Mouse (Mus musculus) neural tube, embryonic 13.5 days (tissue): Measurements from ENCODE around the gene Wdr83os. TPM values are rescaled to one million over a fixed set of nuclear protein-coding genes. Genes with fewer than 3 reads are reported as not detected.
A peak's percentile ranks its signal among the peaks of the same experiment; 100 is the strongest.
"Not testable (repeated sequence)": the region's sequence is repeated elsewhere in the genome, so short reads cannot be mapped to it uniquely, and the experiment has no call there.

Source experiments
- ATAC-seq: fragments of 200-750 bp; cut with Nextera tagmentation; 2 replicates; pipeline ENCODE4 v1.8.0; 2017; ENCODE audit warnings: low read depth, mild to moderate bottlenecking, moderate TSS enrichment, moderate library complexity
- H3K27ac ChIP-seq: fragments of 300-500 bp; sonication (generic); replicated peaks from 2 replicates; pipeline ENCODE4 v1.5.1; 2015; ENCODE audit warnings: moderate library complexity, mild to moderate bottlenecking, inconsistent platforms
- H3K27me3 ChIP-seq: fragments of 300-500 bp; sonication (generic); 2 replicates; pipeline ENCODE4 v1.6.1; 2015; ENCODE audit warnings: mild to moderate bottlenecking, inconsistent platforms
- H3K36me3 ChIP-seq: fragments of 300-500 bp; sonication (generic); 2 replicates; pipeline ENCODE4 v1.6.1; 2015; ENCODE audit warnings: mild to moderate bottlenecking, inconsistent platforms
- H3K4me1 ChIP-seq: fragments of 300-500 bp; sonication (generic); replicated peaks from 2 replicates; pipeline ENCODE4 v1.6.1; 2015; ENCODE audit warnings: inconsistent platforms
- H3K4me2 ChIP-seq: fragments of 300-500 bp; sonication (generic); 2 replicates; pipeline ENCODE4 v1.6.1; 2015; ENCODE audit warnings: inconsistent platforms, mild to moderate bottlenecking, moderate library complexity
- H3K4me3 ChIP-seq: fragments of 300-500 bp; sonication (generic); 2 replicates; pipeline ENCODE4 v1.5.1; 2015; ENCODE audit warnings: mild to moderate bottlenecking, inconsistent platforms
- H3K9ac ChIP-seq: fragments of 300-500 bp; sonication (generic); 2 replicates; pipeline ENCODE4 v1.6.1; 2015; ENCODE audit warnings: moderate library complexity, mild to moderate bottlenecking, inconsistent platforms
- H3K9me3 ChIP-seq: fragments of 300-500 bp; sonication (generic); 2 replicates; pipeline ENCODE4 v1.6.1; 2016; ENCODE audit warnings: inconsistent platforms
- WGBS: fragments of 180-500 bp; shearing (Covaris S2); methylation state at CpG from one replicate; pipeline ENCODE4 v1.1.7; 2015; 5-methylcytosine and 5-hydroxymethylcytosine counted together
- polyA plus RNA-seq: library from polyadenylated mRNA; unstranded; fragments of >200 nt; fragmentation: Nextera tagmentation; extraction: Ambion mirVana; gene quantifications from 2 replicates; pipeline ENCODE4 v1.2.1, GENCODE M21; 2015

Gene Wdr83os
- polyA plus RNA-seq, 1 experiment from 2014 or later = 117 TPM

DNA sequence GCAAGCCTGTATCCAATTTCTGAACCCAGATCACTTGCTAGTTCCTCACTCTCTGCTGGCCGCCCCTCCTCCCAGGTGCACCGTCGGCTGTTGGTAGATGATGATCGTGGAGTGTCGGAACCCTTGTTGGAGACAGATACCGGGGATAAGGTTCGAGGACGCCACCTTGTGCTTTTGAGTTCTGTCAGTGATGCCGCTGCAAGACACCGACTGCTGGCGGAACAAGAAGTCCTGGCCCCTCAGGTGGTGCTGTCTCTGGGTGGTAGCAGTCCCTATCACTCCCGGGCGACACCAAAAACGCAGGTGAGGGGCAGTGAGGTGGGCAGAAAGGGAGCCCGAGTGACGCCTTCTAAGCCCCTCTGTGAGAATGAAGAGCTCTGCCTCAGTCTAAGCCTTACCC, 15.7 kb downstream of the Wdr83os start:
- Histone ChIP-seq H3K27me3 (no peaks in the 10 kb centered on the region), H3K4me1 (no peaks in the 10 kb centered on the region), H3K9ac (no peak overlapping the region), H3K27ac (no peak overlapping the region), H3K9me3 (no peaks in the 10 kb centered on the region), H3K36me3 (peaks cover 58% of the 10 kb centered on the region), H3K4me2 (no peak overlapping the region), H3K4me3 (no peak overlapping the region)
- WGBS = 95% methylated on average over 16 of the region's 16 CpGs
- ATAC-seq = no peak

DNA sequence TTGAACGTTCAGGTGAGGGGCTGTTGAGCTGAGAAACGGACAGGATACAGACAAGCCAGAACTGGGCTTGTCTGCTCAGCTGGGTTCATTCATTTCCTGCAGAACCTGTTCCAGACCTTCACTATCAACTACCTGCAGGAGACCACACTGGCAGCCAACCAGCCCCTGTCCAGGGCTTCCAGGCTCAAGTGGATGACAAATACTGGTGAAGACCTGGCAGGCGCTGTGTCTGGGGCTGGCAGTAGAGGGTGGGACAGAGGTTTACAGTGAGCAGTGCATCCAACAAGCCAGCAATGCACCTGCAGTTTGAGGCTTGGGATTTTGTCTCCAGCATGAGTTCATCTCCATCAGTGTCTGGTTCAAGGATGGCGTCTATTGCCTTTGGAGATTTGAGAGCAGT, 16.3 kb downstream of the Wdr83os start:
- Histone ChIP-seq H3K9me3 (0 out of 2 replicates have a peak, but pooled peaks cover 5% of the 10 kb centered on the region), H3K27me3 (no peaks in the 10 kb centered on the region), H3K36me3 (peaks cover 58% of the 10 kb centered on the region), H3K27ac (no peak overlapping the region), H3K9ac (no peak overlapping the region), H3K4me2 (no peak overlapping the region), H3K4me3 (no peak overlapping the region), H3K4me1 (no peaks in the 10 kb centered on the region)
- WGBS = 96% methylated on average over 4 of the region's 4 CpGs
- ATAC-seq = no peak

DNA sequence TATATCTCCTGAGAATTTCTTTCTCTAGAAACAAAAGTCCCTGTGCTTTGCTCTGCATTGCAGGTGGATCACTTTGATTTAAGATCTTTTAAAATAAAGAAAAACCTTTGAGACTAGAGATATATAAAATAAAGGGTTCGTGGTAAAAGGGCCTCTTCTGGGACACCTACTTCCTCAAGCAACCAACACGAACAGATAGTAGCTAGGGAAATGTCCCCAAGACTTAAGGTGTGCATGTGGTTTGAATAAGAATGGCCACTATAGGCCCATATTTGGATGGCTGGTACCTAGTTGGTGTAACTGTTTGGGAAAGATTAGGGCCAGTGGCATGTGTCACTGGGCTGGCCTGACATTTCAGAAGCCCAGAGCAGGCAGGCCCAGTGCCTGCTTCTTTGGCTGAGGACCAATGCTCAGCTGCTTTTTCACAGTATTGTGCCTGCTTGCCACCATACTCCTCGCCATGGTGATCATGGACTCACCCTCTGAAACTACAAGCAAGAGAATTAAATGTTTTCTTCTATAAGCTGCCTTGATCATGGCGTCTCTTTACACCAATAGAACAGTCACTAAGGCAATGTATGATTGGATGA, 19.6 kb downstream of the Wdr83os start:
- WGBS = 87% methylated on average over 4 of the region's 4 CpGs
- H3K9ac ChIP-seq = no peak overlapping the region
- no peaks in the 10 kb centered on the region for H3K4me1 ChIP-seq
- H3K9me3 ChIP-seq = 0 out of 2 replicates have a peak, but pooled peaks cover 5% of the 10 kb centered on the region
- H3K27ac ChIP-seq = no peak overlapping the region
- no peaks in the 10 kb centered on the region for H3K27me3 ChIP-seq
- no peak overlapping the region for H3K4me2 ChIP-seq
- ATAC-seq = no peak
- peaks cover 39% of the 10 kb centered on the region for H3K36me3 ChIP-seq
- no peak overlapping the region for H3K4me3 ChIP-seq

GRCm38 (mm10) chr8:85113241-85113640, 32.7 kb downstream of the Wdr83os start:
- Histone ChIP-seq H3K4me3 (no peak overlapping the region), H3K4me1 (no peaks in the 10 kb centered on the region), H3K9ac (no peak overlapping the region), H3K36me3 (peaks cover 36% of the 10 kb centered on the region), H3K27me3 (no peaks in the 10 kb centered on the region), H3K4me2 (no peak overlapping the region), H3K9me3 (peaks cover 14% of the 10 kb centered on the region; the same call in 1 of the 2 replicates), H3K27ac (no peak overlapping the region)
- no peak for ATAC-seq
- 92% methylated on average over 10 of the region's 10 CpGs for WGBS

- Histone ChIP-seq H3K4me1 (peaks cover 10% of the 10 kb centered on the region; the same call in 1 of the 2 replicates), H3K27ac (no peak overlapping the region), H3K4me2 (no peak overlapping the region), H3K27me3 (no peaks in the 10 kb centered on the region), H3K9me3 (0 out of 2 replicates have a peak, but pooled peaks cover 10% of the 10 kb centered on the region), H3K4me3 (no peak overlapping the region), H3K9ac (no peak overlapping the region), H3K36me3 (peaks cover 15% of the 10 kb centered on the region)
- ATAC-seq = no peak
- 62% methylated on average over 4 of the region's 4 CpGs for WGBS
Measured at GRCm38 (mm10) chr8:85115501-85115900, 35.0 kb downstream of the Wdr83os start.

DNA sequence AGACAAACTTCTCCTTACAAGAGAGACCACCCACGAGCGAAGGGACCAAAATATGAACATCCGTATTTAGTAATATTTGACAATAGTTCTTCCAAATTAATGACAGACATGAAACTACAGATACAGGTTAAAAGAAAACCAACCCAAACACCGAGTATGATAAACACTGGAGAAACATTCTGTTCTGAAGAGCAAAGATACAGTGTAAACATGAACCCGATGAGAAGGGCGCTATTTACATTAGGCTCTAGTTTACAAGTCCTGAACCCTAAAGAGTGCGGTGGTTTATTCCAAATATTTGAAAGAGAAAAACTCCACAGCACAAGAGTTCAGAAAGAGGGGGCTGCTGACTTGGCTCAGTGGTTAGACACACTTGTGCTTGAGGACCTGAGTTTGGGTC, 36.4 kb downstream of the Wdr83os start:
- Histone ChIP-seq H3K9me3 (no peaks in the 10 kb centered on the region), H3K27ac (no peak overlapping the region), H3K4me2 (no peak overlapping the region), H3K4me1 (peaks cover 10% of the 10 kb centered on the region; the same call in 1 of the 2 replicates), H3K36me3 (peaks cover under 1% of the 10 kb centered on the region), H3K27me3 (no peaks in the 10 kb centered on the region), H3K9ac (no peak overlapping the region), H3K4me3 (no peak overlapping the region)
- no peak for ATAC-seq
- 92% methylated on average over 7 of the region's 7 CpGs for WGBS

GRCm38 (mm10) chr8:85119052-85119981, 38.8 kb downstream of the Wdr83os start:
- Histone ChIP-seq H3K4me3 (peak overlapping the region; percentile 59), H3K36me3 (no peaks in the 10 kb centered on the region), H3K27me3 (no peaks in the 10 kb centered on the region), H3K9ac (peak overlapping the region; percentile 73), H3K4me1 (peaks cover 10% of the 10 kb centered on the region; the same call in 1 of the 2 replicates), H3K9me3 (no peaks in the 10 kb centered on the region), H3K27ac (peak overlapping the region; percentile 68), H3K4me2 (peak overlapping the region; percentile 66)
- ATAC-seq = peak; percentile 86
- WGBS = 7% methylated on average over 37 of the region's 37 CpGs

DNA sequence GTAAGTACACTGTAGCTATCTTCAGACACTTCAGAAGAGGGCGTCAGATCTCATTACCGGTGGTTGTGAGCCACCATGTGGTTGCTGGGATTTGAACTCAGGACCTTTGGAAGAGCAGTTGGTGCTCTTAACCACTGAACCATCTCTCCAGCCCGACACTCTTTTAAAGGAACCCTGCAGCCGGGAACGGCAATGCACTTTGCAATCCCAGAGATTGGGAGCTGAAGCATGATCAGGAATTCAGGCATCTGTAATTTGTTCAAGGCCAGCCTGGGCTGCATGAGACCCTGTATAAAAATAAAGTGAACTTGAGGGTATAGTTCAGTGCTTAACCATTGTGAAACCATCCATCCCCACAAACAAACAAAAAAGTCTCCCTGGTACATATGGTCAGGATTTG, 39.7 kb downstream of the Wdr83os start:
- H3K4me3 ChIP-seq, H3K9ac ChIP-seq, H3K27me3 ChIP-seq, H3K36me3 ChIP-seq, H3K4me1 ChIP-seq, H3K4me2 ChIP-seq, H3K9me3 ChIP-seq, ATAC-seq, H3K27ac ChIP-seq: not testable (repeated sequence)
- 82% methylated on average over 5 of the region's 5 CpGs for WGBS

GRCm38 (mm10) chr8:85122995-85123394, 42.5 kb downstream of the Wdr83os start, which contains the start of gene Zfp791:
Gene Zfp791 (minus strand): TSS chr8:85123095.
- 85% methylated on average over 3 of the region's 3 CpGs for WGBS
- Histone ChIP-seq H3K9me3 (no peaks in the 10 kb centered on the region), H3K9ac (no peak within 1 kb of the TSS), H3K27ac (no peak within 1 kb of the TSS), H3K36me3 (no peaks in the 10 kb centered on the region), H3K4me3 (no peak within 1 kb of the TSS), H3K4me2 (no peak within 1 kb of the TSS), H3K4me1 (peaks cover 10% of the 10 kb centered on the region; the same call in 1 of the 2 replicates), H3K27me3 (no peaks in the 10 kb centered on the region)
- no peak for ATAC-seq

GRCm38 (mm10) chr8:85123691-85124090, 43.2 kb downstream of the Wdr83os start:
- Histone ChIP-seq H3K36me3 (no peaks in the 10 kb centered on the region), H3K27me3 (no peaks in the 10 kb centered on the region), H3K9me3 (no peaks in the 10 kb centered on the region), H3K4me1 (peaks cover 7% of the 10 kb centered on the region; the same call in 1 of the 2 replicates), H3K4me3 (no peak overlapping the region), H3K4me2 (no peak overlapping the region), H3K9ac (no peak overlapping the region), H3K27ac (no peak overlapping the region)
- 93% methylated on average over 8 of the region's 8 CpGs for WGBS
- ATAC-seq = no peak
